Mouse (Mus musculus): ENCODE data around the gene Abraxas2. TPM values are rescaled to one million over a fixed set of nuclear protein-coding genes. Genes with fewer than 3 reads are reported as not detected.

Abraxas2 gene
- polyA plus RNA-seq, 1 experiment: 43.4 TPM

DNA sequence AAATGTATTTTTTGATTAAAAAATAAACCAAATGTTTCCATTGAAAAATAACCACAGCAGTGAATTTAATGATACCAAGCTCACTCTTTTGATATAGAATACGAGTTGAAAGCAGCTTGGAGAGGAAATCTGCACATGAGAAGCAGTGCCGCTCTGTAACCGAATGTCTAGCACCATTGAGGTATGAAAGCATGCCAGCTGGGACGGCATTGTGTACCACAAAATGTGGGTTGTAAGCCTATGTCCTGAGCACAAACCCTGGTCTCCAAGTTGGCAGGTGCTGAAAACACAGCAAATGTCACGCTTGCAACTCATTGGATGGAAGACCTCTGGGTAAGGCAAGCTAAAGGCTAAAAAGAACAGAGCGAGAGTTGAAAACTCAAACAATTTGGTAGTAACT lies 42.0 kb upstream of the Abraxas2 start:
- no peaks in the 10 kb centered on the region; the same call in 1 of the 2 replicates for H3K27me3 ChIP-seq (ENCODE audit: control insufficient read depth, insufficient read depth, low read length, poor library complexity, severe bottlenecking)
- TF ChIP-seq POLR2A (IDR thresholded peaks at IDR 0.05; ENCODE audit: insufficient read depth, low read length) (no peak), EP300 (IDR thresholded peaks at IDR 0.05; ENCODE audit: insufficient read depth, low read depth, low read length) (no peak), CTCF (IDR thresholded peaks at IDR 0.05; ENCODE audit: low read depth, low read length) (no peak)
- H3K4me1 ChIP-seq (ENCODE audit: control insufficient read depth, insufficient read depth, low read length): no peaks in the 10 kb centered on the region
- H3K9ac ChIP-seq (ENCODE audit: low read depth, poor library complexity, severe bottlenecking): no peak overlapping the region
- no peaks in the 10 kb centered on the region for H3K9me3 ChIP-seq (replicated peaks; ENCODE audit: control insufficient read depth, insufficient read depth, low read length, poor library complexity, severe bottlenecking)
- no peaks in the 10 kb centered on the region for H3K36me3 ChIP-seq (ENCODE audit: control insufficient read depth, insufficient read depth, low read length, poor library complexity, severe bottlenecking)
- no peak overlapping the region for H3K27ac ChIP-seq (ENCODE audit: insufficient read depth, low read length)
- H3K4me3 ChIP-seq (ENCODE audit: low read depth, low read length): no peak overlapping the region

DNA sequence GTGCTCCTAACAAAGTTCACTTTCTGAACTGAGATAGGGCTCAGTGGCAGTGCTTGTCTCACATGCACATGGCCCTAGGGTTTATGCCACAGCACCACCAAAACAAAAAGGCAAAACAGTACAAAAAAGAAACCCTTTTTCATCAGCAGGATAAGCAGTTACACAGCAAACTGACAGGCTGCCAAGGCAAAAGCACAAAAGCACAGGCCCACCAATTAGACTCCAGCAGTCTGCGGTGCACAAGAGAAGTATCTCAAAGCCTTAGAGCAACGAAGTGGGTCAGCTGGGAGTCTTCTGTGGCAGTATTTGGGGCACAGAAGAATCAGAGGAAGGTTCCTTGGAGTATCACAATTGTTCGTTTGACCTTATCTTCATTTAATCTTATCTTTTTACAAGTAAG lies 38.3 kb upstream of the Abraxas2 start:
- H3K27me3 ChIP-seq (ENCODE audit: control insufficient read depth, insufficient read depth, low read length, poor library complexity, severe bottlenecking): no peaks in the 10 kb centered on the region
- peaks cover 3% of the 10 kb centered on the region; the same call in 1 of the 2 replicates for H3K36me3 ChIP-seq (ENCODE audit: control insufficient read depth, insufficient read depth, low read length, poor library complexity, severe bottlenecking)
- H3K9ac ChIP-seq (ENCODE audit: low read depth, poor library complexity, severe bottlenecking): no peak overlapping the region
- no peak for TF ChIP-seq CTCF (IDR thresholded peaks at IDR 0.05; ENCODE audit: low read depth, low read length)
- H3K4me3 ChIP-seq (ENCODE audit: low read depth, low read length): no peak overlapping the region
- H3K27ac ChIP-seq (ENCODE audit: insufficient read depth, low read length): no peak overlapping the region
- no peaks in the 10 kb centered on the region for H3K4me1 ChIP-seq (ENCODE audit: control insufficient read depth, insufficient read depth, low read length)
- H3K9me3 ChIP-seq (replicated peaks; ENCODE audit: control insufficient read depth, insufficient read depth, low read length, poor library complexity, severe bottlenecking): no peaks in the 10 kb centered on the region

GRCm38 (mm10) chr7:132823832-132824231 lies 35.2 kb upstream of the Abraxas2 start:
- H3K4me1 ChIP-seq (ENCODE audit: control insufficient read depth, insufficient read depth, low read length): no peaks in the 10 kb centered on the region
- H3K36me3 ChIP-seq (ENCODE audit: control insufficient read depth, insufficient read depth, low read length, poor library complexity, severe bottlenecking): peaks cover 6% of the 10 kb centered on the region; the same call in 1 of the 2 replicates
- H3K9me3 ChIP-seq (replicated peaks; ENCODE audit: control insufficient read depth, insufficient read depth, low read length, poor library complexity, severe bottlenecking): no peaks in the 10 kb centered on the region
- no peaks in the 10 kb centered on the region for H3K27me3 ChIP-seq (ENCODE audit: control insufficient read depth, insufficient read depth, low read length, poor library complexity, severe bottlenecking)
- no peak overlapping the region for H3K9ac ChIP-seq (ENCODE audit: low read depth, poor library complexity, severe bottlenecking)
- H3K27ac ChIP-seq (ENCODE audit: insufficient read depth, low read length): no peak overlapping the region
- TF ChIP-seq POLR2A (IDR thresholded peaks at IDR 0.05; ENCODE audit: insufficient read depth, low read length): no peak
- no peak for TF ChIP-seq EP300 (IDR thresholded peaks at IDR 0.05; ENCODE audit: insufficient read depth, low read depth, low read length)
- no peak for TF ChIP-seq CTCF (IDR thresholded peaks at IDR 0.05; ENCODE audit: low read depth, low read length)
- no peak overlapping the region for H3K4me3 ChIP-seq (ENCODE audit: low read depth, low read length)

- Histone ChIP-seq H3K9me3 (replicated peaks; ENCODE audit: control insufficient read depth, insufficient read depth, low read length, poor library complexity, severe bottlenecking) (no peaks in the 10 kb centered on the region), H3K27ac (ENCODE audit: insufficient read depth, low read length) (no peak overlapping the region), H3K27me3 (ENCODE audit: control insufficient read depth, insufficient read depth, low read length, poor library complexity, severe bottlenecking) (no peaks in the 10 kb centered on the region), H3K4me3 (ENCODE audit: low read depth, low read length) (no peak overlapping the region), H3K9ac (ENCODE audit: low read depth, poor library complexity, severe bottlenecking) (no peak overlapping the region), H3K36me3 (ENCODE audit: control insufficient read depth, insufficient read depth, low read length, poor library complexity, severe bottlenecking) (peaks cover 6% of the 10 kb centered on the region; the same call in 1 of the 2 replicates), H3K4me1 (ENCODE audit: control insufficient read depth, insufficient read depth, low read length) (no peaks in the 10 kb centered on the region)
- TF ChIP-seq EP300 (IDR thresholded peaks at IDR 0.05; ENCODE audit: insufficient read depth, low read depth, low read length) (no peak), CTCF (IDR thresholded peaks at IDR 0.05; ENCODE audit: low read depth, low read length) (no peak), POLR2A (IDR thresholded peaks at IDR 0.05; ENCODE audit: insufficient read depth, low read length) (no peak)
Measured at GRCm38 (mm10) chr7:132824346-132825022, 34.5 kb upstream of the Abraxas2 start.

GRCm38 (mm10) chr7:132830955-132831354 lies 28.1 kb upstream of the Abraxas2 start:
- no peak overlapping the region for H3K27ac ChIP-seq (ENCODE audit: insufficient read depth, low read length)
- H3K27me3 ChIP-seq (ENCODE audit: control insufficient read depth, insufficient read depth, low read length, poor library complexity, severe bottlenecking): no peaks in the 10 kb centered on the region
- no peak for TF ChIP-seq POLR2A (IDR thresholded peaks at IDR 0.05; ENCODE audit: insufficient read depth, low read length)
- TF ChIP-seq EP300 (IDR thresholded peaks at IDR 0.05; ENCODE audit: insufficient read depth, low read depth, low read length): no peak
- no peak for TF ChIP-seq CTCF (IDR thresholded peaks at IDR 0.05; ENCODE audit: low read depth, low read length)
- no peaks in the 10 kb centered on the region for H3K4me1 ChIP-seq (ENCODE audit: control insufficient read depth, insufficient read depth, low read length)
- no peaks in the 10 kb centered on the region for H3K9me3 ChIP-seq (replicated peaks; ENCODE audit: control insufficient read depth, insufficient read depth, low read length, poor library complexity, severe bottlenecking)
- H3K4me3 ChIP-seq (ENCODE audit: low read depth, low read length): no peak overlapping the region
- no peak overlapping the region for H3K9ac ChIP-seq (ENCODE audit: low read depth, poor library complexity, severe bottlenecking)
- H3K36me3 ChIP-seq (ENCODE audit: control insufficient read depth, insufficient read depth, low read length, poor library complexity, severe bottlenecking): peaks cover 4% of the 10 kb centered on the region; the same call in 1 of the 2 replicates

DNA sequence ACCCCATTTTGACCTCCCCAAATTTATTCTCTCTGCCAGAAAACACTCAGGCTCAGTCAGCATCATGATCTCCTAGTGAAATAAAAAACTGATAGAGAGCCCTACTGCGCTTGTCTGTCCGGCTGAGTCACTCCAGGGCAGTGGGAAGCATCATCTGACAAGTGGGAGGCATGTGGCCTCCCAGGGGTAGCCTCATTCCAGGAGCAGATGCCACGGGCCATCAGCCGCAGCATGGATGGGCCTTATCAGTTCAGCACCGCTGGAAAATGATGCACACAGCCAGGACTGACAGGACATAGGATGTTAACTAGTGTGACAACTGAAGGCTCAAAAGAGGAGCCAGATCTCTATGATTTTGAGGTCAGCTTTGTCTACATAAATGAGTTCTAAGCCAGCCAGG lies 17.7 kb upstream of the Abraxas2 start:
- TF ChIP-seq POLR2A (IDR thresholded peaks at IDR 0.05; ENCODE audit: insufficient read depth, low read length) (no peak), CTCF (IDR thresholded peaks at IDR 0.05; ENCODE audit: low read depth, low read length) (no peak), EP300 (IDR thresholded peaks at IDR 0.05; ENCODE audit: insufficient read depth, low read depth, low read length) (no peak)
- no peaks in the 10 kb centered on the region for H3K27me3 ChIP-seq (ENCODE audit: control insufficient read depth, insufficient read depth, low read length, poor library complexity, severe bottlenecking)
- no peak overlapping the region for H3K27ac ChIP-seq (ENCODE audit: insufficient read depth, low read length)
- no peak overlapping the region for H3K9ac ChIP-seq (ENCODE audit: low read depth, poor library complexity, severe bottlenecking)
- H3K4me1 ChIP-seq (ENCODE audit: control insufficient read depth, insufficient read depth, low read length): no peaks in the 10 kb centered on the region
- H3K9me3 ChIP-seq (replicated peaks; ENCODE audit: control insufficient read depth, insufficient read depth, low read length, poor library complexity, severe bottlenecking): no peaks in the 10 kb centered on the region
- H3K36me3 ChIP-seq (ENCODE audit: control insufficient read depth, insufficient read depth, low read length, poor library complexity, severe bottlenecking): peaks cover 3% of the 10 kb centered on the region; the same call in 1 of the 2 replicates
- H3K4me3 ChIP-seq (ENCODE audit: low read depth, low read length): no peak overlapping the region

All from ES-Bruce4 (cell line).